Mouse (Mus musculus) layer of hippocampus, postnatal 14 days (tissue): ENCODE measurements around the gene Tlr2. TPM values are rescaled to one million over a fixed set of nuclear protein-coding genes. Genes with fewer than 3 reads are reported as not detected.
A peak's percentile ranks its signal among the peaks of the same experiment; 100 is the strongest.

ENCODE experiments used
- DNase-seq, 2 experiments: peaks; one replicate each; pipeline ENCODE4 v3.0.0; 2021 to 2022; ENCODE audit warnings: low spot score in 2 of 2, mixed read lengths in 1 of 2
- total RNA-seq, 2 experiments: library from RNA; stranded (reverse); gene quantifications; 2 replicates each; pipeline ENCODE4 v1.2.3; 2021

Gene Tlr2
- total RNA-seq, 2 experiments from 2014 or later: 0.45 to 0.90 TPM

GRCm38 (mm10) chr3:83836685-83837084, 4.9 kb downstream of the Tlr2 start:
- DNase-seq: no peak

- no peak for DNase-seq
Measured at GRCm38 (mm10) chr3:83828145-83828611, 13.4 kb downstream of the Tlr2 start.

- no peak for DNase-seq
Measured at GRCm38 (mm10) chr3:83827684-83828083, 13.9 kb downstream of the Tlr2 start.

- no peak for DNase-seq
Measured at GRCm38 (mm10) chr3:83823774-83824173, 17.8 kb downstream of the Tlr2 start.

- DNase-seq: no peak
Measured at GRCm38 (mm10) chr3:83816372-83816925, 25.1 kb downstream of the Tlr2 start.

DNA sequence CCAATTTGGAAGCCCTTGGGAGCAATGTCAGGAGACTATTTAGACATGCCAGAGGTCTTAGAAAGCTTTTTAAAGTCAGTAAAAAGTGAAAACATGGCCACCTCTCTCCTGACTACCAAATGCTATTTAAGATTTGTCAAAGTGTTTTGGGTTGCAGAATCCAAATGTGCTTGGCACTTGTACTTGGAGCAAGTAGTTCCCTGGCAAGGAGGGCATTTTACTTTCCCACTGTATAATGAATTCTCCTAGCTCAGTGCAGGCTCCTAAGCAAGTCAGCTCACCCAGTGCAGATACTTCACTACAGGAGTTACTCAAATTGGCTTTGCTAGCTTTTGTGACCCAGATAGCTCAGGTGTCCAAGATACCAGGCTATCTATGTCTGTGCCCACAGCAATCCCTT, 28.7 kb downstream of the Tlr2 start:
- DNase-seq: peak in 1 of 2 experiments; percentile 37

DNA sequence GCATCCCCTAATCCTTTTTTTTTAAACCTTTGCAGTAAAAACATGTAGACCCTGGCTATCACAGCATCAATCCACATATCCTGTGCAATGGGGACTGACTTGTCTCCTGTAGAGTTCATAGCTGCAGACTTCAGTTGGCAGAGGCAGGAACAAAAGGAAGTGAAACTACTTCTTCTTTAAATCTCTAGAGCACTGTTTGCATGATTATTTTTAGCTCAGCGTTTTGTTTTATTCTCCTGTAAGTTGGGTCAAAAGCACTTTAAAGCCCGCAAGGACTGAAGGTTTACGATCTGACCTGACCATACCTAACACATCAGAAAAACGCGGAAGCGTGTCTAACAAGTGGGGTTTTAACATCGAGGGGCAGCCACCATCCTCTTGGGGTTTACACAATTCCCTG, 29.6 kb downstream of the Tlr2 start:
- no peak for DNase-seq

DNA sequence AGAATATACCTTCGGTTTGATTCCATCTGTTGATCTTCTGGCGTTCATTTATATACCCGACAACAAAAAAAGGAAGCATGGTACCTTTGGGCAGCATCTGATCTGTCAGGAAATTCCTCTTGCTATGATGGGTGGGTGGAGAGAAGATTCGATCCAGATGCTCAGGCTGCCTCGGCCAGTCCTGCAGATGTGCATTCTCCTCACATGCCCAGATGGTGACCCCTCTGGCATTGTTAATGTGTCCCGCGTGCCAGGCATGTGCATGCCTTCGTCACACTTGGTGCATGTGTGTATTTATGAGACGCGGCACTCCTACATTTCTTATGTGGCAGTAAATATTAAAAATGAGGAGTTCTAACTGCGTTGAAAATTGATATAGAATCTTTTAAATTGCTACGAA, 33.1 kb downstream of the Tlr2 start:
- DNase-seq: no peak

DNA sequence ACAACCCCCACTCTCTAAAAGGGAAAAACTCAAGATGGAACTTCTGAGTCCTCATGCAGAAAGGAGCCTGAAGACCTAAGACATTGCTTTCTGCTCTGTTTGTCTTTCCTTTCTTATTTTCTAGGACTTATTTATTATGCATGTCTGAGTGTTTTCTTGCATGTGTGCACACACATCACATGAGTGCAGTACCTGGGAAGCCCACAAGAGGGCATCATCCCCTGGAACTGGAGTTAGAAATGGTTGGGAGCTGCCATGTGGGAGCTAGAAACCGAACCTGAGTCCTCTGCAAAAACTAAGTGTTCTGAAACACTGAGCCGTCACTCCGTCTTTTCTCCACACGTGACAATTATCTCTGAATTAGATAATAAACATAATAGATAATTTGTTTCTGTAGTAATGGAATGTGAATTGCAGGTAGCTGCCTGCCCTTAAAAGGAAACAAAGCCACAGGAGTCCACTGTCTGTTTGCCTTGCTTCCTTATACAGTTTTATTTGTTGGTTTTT, 39.9 kb downstream of the Tlr2 start:
- no peak for DNase-seq

DNA sequence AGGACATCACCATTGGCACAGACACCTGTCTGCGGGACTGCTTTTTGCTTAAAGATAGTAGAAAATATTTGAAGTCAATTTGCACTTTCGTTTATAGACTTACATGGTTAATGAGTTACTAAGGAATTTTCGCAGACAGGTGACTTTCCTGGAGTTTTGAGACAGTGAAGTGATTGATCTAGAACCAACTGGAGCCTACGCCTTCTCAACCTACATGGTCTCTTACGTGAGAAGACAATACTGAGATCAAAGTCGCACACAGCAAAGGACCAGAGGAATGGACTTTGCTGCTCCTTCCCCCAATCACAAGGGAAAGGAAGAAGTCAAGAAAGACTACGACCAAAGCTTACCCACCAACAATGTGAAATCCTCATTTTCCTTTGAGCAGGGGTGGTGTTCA, 42.1 kb downstream of the Tlr2 start:
- DNase-seq: no peak

DNA sequence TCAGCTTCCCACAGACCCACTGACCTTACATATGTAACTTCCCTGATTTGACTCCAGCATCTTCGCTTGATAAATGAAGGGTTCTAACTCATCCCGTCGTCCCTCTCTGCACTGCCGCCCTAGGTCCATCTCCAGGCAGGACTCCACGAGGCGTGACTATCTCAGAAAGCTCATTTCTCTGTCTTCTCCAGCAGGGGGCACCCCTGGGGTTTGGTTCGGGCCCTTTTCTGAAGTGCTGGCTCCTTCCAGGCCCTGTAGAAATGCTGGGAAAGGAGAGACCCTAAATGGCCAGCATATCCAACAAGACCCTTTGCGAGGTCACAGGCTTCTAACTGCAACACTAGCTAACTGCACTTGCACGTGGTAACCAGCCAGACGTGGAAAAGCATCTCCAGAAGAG, 43.7 kb downstream of the Tlr2 start:
- DNase-seq: peak; percentile 42 to 61

GRCm38 (mm10) chr3:83797098-83797497, 44.5 kb downstream of the Tlr2 start:
- no peak for DNase-seq

GRCm38 (mm10) chr3:83791444-83791843, 50.1 kb downstream of the Tlr2 start:
- no peak for DNase-seq

DNA sequence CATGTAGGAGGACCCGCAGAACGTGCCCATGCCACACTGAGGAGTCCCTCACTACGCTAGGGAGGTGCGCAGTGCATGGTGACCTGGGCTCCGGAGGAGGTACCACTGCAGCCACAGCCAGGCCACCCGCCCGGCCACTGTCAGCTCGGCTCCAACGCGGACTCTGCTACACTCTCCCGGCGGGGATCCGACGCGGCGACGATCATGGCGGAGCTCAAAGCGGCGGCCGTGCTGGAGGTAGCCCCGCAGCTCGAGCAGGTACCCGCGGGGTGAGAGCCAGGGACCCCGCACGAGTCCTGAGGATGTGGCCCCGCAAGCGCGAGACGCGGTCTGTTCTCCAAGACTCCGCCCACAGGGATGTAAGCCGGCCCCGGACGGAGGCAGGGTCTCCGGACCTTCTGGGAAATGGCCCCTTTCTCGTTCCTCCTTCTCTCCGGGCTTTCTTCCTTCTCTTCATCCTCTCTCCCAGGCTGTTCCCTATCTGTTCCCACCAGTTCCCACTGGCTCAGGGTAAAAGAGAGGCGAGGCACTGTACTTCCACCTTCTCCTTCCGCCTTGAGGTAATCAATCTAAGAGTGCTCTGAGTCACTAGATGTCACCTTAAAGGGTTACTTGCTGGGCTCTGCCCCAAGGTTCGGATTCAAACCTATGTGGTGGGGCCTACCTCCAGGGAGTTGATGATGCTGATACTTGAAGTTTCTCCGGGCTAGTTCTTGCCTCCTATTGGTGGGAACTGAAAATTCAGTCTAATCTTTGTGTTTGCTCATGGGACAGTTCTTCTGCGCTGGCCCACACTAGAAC, 51.7 kb downstream of the Tlr2 start:
- no peak for DNase-seq

- DNase-seq: no peak
Measured at GRCm38 (mm10) chr3:83787776-83788305, 53.7 kb downstream of the Tlr2 start.

- DNase-seq: no peak
Measured at GRCm38 (mm10) chr3:83787086-83787485, 54.5 kb downstream of the Tlr2 start.

Other genes starting within 250 kb of the Tlr2 start
- 1 to 10 TPM; 4.7 to 5.0 TPM for gene Sfrp2, start 75.4 kb downstream of the Tlr2 start, total RNA-seq
- gene Tmem131l, start 198.4 kb upstream of the Tlr2 start, total RNA-seq: 10 to 100 TPM; 31.2 to 42.6 TPM